Mouse (Mus musculus) heart, adult 2 months (tissue): ENCODE data around the gene Dtnb.

ENCODE experiments used
- CTCF ChIP-seq: fragments of 200-600 bp; IDR thresholded peaks from 2 replicates; pipeline ENCODE4 v1.8.1; 2022; ENCODE audit warnings: antibody characterized with exemption, mild to moderate bottlenecking, moderate library complexity
- POLR2A ChIP-seq: fragments of 200-500 bp; IDR thresholded peaks from 2 replicates; pipeline ENCODE4 v1.6.1; 2011; ENCODE audit warnings: mild to moderate bottlenecking, low read depth, low read length, control low read depth; ENCODE audit not compliant: insufficient read depth

DNA sequence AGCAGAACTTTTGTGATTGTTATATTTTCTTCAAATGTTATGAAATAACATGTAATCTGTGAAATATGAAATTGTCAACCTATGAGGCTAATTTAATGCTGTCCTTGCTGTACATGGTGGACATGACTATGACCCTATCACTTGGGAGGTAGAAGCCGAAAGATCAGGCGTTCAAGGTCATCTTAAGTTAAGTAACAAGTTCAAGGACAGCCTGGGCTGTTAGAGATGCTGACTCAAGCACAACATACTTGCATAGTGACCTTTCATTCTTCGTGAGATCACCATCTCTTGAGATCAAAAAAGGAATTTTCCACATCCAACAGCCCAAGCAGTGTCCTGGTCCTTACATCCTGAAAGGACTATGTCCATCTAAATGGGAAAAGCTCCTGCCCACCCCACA, 184.0 kb downstream of the Dtnb start:
- TF ChIP-seq CTCF (no peak), POLR2A (no peak)
